14 mouse cellular contexts compared by ENCODE assay signal in genomic region chr5:101982239-101982638, GRCm38 (mm10).
A peak's percentile ranks its signal among the peaks of the same experiment; 100 is the strongest.
DNase-seq lines count a peak whose midpoint lies in the region; ATAC-seq and TF ChIP-seq lines count a peak whose summit lies in the region.
"Had no signal": no experiment of that assay in that cellular context is flagged by ENCODE, and none has a peak within 500 bp of the region (broad histone marks: within the 10 kb centered on the region; RNA-seq: fewer than 3 reads in every experiment).

No protein-coding gene starts in this region.

- no peak for ATAC-seq in kidney, postnatal 0 days (replicated peaks; ENCODE audit: low FRiP score, low read depth)
- ATAC-seq: hindbrain, postnatal 0 days had no signal

- H3K4me1 ChIP-seq in heart, adult 2 months (ENCODE audit: control insufficient read depth, insufficient read depth, low read length), result peaks cover 13% of the 10 kb centered on the region
- no peaks in the 10 kb centered on the region for H3K4me1 ChIP-seq in kidney, postnatal 0 days (replicated peaks; ENCODE audit: insufficient read depth, low read length)
- no peaks in the 10 kb centered on the region for H3K4me1 ChIP-seq in testis, adult 2 months (ENCODE audit: control insufficient read depth, insufficient read depth, low read length)

- DNase-seq in heart, adult 2 months, result peak in 1 of 2 experiments; percentile 16
- no peak for DNase-seq in heart, postnatal 10 days
- no peak for DNase-seq in kidney, postnatal 0 days (ENCODE audit: low spot score)
- DNase-seq in kidney, adult 18-20 months, result no peak
- no peak for DNase-seq in testis, postnatal 10 days (ENCODE audit: low spot score)
- DNase-seq in left cerebral cortex, postnatal 14 days (ENCODE audit: low spot score in 2 of 2), result no peak
- no peak for DNase-seq in layer of hippocampus, postnatal 25 days (ENCODE audit: extremely low spot score in 1 of 2, low spot score in 1 of 2)
- DNase-seq: gastrocnemius, postnatal 14 days; layer of hippocampus, adult 9-11 months; lung, embryonic 14.5 days; right cerebral cortex, postnatal 4 days had no signal

- H3K79me2 ChIP-seq in heart, adult 2 months (replicated peaks; ENCODE audit: control insufficient read depth, insufficient read depth, low read length), result no peaks in the 10 kb centered on the region; the same call in 1 of the 2 replicates

- no peaks in the 10 kb centered on the region for H3K27me3 ChIP-seq in heart, adult 2 months (ENCODE audit: control insufficient read depth, insufficient read depth, low read length)
- no peaks in the 10 kb centered on the region for H3K27me3 ChIP-seq in kidney, postnatal 0 days (ENCODE audit: insufficient read depth, low read length)
- no peaks in the 10 kb centered on the region for H3K27me3 ChIP-seq in testis, adult 2 months (ENCODE audit: control insufficient read depth, insufficient read depth, low read length)
- H3K27me3 ChIP-seq: stomach, embryonic 15.5 days had no signal

- intact Hi-C loops in heart, adult 2 months (cut with DNase I), result loop anchor here (5.0 kb wide), 1 partner anchor 45 kb away; no protein-coding TSS in a partner anchor
- intact Hi-C loops in heart, postnatal 10 days (cut with DNase I), result no loop called here
- intact Hi-C loops in left cerebral cortex, postnatal 14 days (cut with DNase I), result no loop called here

- TF ChIP-seq EP300 in heart, adult 2 months (IDR thresholded peaks at IDR 0.05; ENCODE audit: insufficient read depth, low read depth, low read length), result no peak

- WGBS in heart, adult 2 months, result 45% methylated on average over 5 of the region's 5 CpGs
- WGBS in kidney, postnatal 0 days, result 72% methylated on average over 5 of the region's 5 CpGs

- H3K9ac ChIP-seq in heart, adult 2 months (ENCODE audit: low read depth, low read length), result no peak overlapping the region
- H3K9ac ChIP-seq in kidney, postnatal 0 days (ENCODE audit: low read depth, low read length), result no peak overlapping the region
- H3K9ac ChIP-seq: lung, embryonic 14.5 days; stomach, embryonic 15.5 days had no signal

- TF ChIP-seq CTCF in heart, adult 2 months (IDR thresholded peaks at IDR 0.05), result no peak
- TF ChIP-seq CTCF in kidney, postnatal 0 days (IDR thresholded peaks at IDR 0.05; ENCODE audit: low read depth), result no peak
- TF ChIP-seq CTCF in testis, adult 2 months (IDR thresholded peaks at IDR 0.05; ENCODE audit: control insufficient read depth, insufficient read depth, insufficient replicate concordance, low read depth, low read length), result no peak

- H3K4me2 ChIP-seq in kidney, postnatal 0 days (ENCODE audit: low read length), result no peak overlapping the region
- H3K4me2 ChIP-seq: lung, embryonic 14.5 days; stomach, embryonic 15.5 days had no signal

- no peaks in the 10 kb centered on the region; the same call in 1 of the 2 replicates for H3K36me3 ChIP-seq in heart, adult 2 months (ENCODE audit: control insufficient read depth, insufficient read depth, low read length)
- peaks cover 21% of the 10 kb centered on the region for H3K36me3 ChIP-seq in kidney, postnatal 0 days (ENCODE audit: insufficient read depth, low read length)
- H3K36me3 ChIP-seq in testis, adult 2 months (ENCODE audit: control insufficient read depth, insufficient read depth, low read length), result no peaks in the 10 kb centered on the region

- peak overlapping the region; percentile 52 for H3K27ac ChIP-seq in heart, adult 2 months
- peak overlapping the region; percentile 71 for H3K27ac ChIP-seq in kidney, postnatal 0 days
- 0 out of 2 replicates have a peak overlapping the region, but pooled peaks have one; percentile 23 for H3K27ac ChIP-seq in testis, adult 2 months (ENCODE audit: control insufficient read depth, insufficient read depth, low read depth, low read length)
- H3K27ac ChIP-seq: hindbrain, postnatal 0 days; stomach, embryonic 15.5 days had no signal

- peak; percentile 47; the same call in 1 of the 2 replicates for TF ChIP-seq POLR2A in heart, adult 2 months (IDR thresholded peaks at IDR 0.05; ENCODE audit: insufficient read depth, low read depth, low read length)
- TF ChIP-seq POLR2A in testis, adult 2 months (IDR thresholded peaks at IDR 0.05; ENCODE audit: control insufficient read depth, low read depth, low read length), result no peak

- no peaks in the 10 kb centered on the region for H3K9me3 ChIP-seq in kidney, postnatal 0 days (replicated peaks; ENCODE audit: low read length)
- H3K9me3 ChIP-seq: stomach, embryonic 15.5 days had no signal

- H3K4me3 ChIP-seq in heart, adult 2 months, result no peak overlapping the region
- H3K4me3 ChIP-seq in kidney, postnatal 0 days (replicated peaks; ENCODE audit: low read depth, low read length), result no peak overlapping the region
- no peak overlapping the region for H3K4me3 ChIP-seq in testis, adult 2 months (ENCODE audit: control insufficient read depth, low read depth, low read length)
- H3K4me3 ChIP-seq: stomach, embryonic 15.5 days had no signal
